Mouse (Mus musculus) embryonic fibroblast, embryonic 13.5 days (primary cell): ENCODE data around the gene Gng2. TPM values are rescaled to one million over a fixed set of nuclear protein-coding genes. Genes with fewer than 3 reads are reported as not detected.

Source experiments
- H3K27ac ChIP-seq: 2 replicates; pipeline ENCODE4 v1.5.1; 2012; ENCODE audit warnings: low read length, control low read depth, inconsistent platforms; ENCODE audit not compliant: insufficient read depth
- H3K4me1 ChIP-seq: 2 replicates; pipeline ENCODE4 v1.6.1; 2011; ENCODE audit warnings: low read length; ENCODE audit not compliant: control insufficient read depth, insufficient read depth
- H3K4me3 ChIP-seq: 2 replicates; pipeline ENCODE4 v1.5.1; 2011; ENCODE audit warnings: mild to moderate bottlenecking, control low read depth, low read length; ENCODE audit not compliant: insufficient read depth
- CTCF ChIP-seq: IDR thresholded peaks from 2 replicates; pipeline ENCODE4 v1.5.1; 2011; ENCODE audit warnings: mild to moderate bottlenecking, control low read depth, low read length, moderate library complexity, borderline replicate concordance; ENCODE audit not compliant: insufficient read depth
- POLR2A ChIP-seq: IDR thresholded peaks from 2 replicates; pipeline ENCODE4 v1.6.1; 2011; ENCODE audit warnings: low read depth, mild to moderate bottlenecking, control low read depth, low read length, moderate library complexity
- polyA plus RNA-seq: library from polyadenylated mRNA; stranded (reverse); fragments of >200 nt; gene quantifications from 2 replicates; pipeline ENCODE4 v1.2.4, GENCODE M21; 2011; ENCODE audit warnings: low read depth; ENCODE audit not compliant: missing spikeins, insufficient read length

Gene Gng2
- polyA plus RNA-seq, 1 experiment = 40.1 TPM

DNA sequence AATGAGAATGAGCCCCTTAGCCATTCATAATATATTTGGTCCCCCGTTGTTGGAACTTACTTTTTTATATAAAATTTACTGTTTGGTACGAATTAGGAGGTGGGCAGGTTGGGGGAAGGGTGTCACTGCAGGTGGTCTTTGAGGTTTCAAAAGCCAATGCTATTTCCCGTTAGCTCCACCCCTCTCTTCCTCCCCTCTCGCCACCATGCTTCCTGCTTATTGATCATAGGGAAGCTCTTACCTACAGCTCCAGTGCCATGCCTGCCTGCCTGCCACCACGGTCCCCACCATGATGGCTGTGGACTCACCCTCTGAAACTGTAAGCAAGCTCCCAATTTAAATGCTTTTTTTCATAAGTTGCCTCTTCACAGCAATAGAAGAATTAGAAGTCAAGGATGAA, 16.6 kb upstream of the Gng2 start:
- Histone ChIP-seq H3K27ac (no peak overlapping the region), H3K4me3 (no peak overlapping the region), H3K4me1 (no peaks in the 10 kb centered on the region)
- TF ChIP-seq CTCF (no peak), POLR2A (no peak)

DNA sequence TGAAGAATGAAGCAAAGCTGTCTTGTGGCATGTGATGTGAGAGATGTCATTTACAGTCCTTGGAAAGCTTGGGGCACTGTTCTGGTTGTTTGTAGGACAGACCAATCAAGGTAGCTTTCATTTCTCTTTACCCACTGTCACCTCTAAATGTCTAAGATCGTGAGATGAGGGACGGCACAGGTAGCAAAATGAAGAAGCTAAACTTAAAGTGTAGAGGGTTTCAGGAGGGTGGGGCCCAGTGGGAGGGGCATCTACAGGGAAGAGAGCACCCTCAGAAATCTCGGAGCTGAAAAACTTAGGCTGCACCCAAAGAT, 16.1 kb upstream of the Gng2 start:
- Histone ChIP-seq H3K4me3 (no peak overlapping the region), H3K27ac (no peak overlapping the region), H3K4me1 (no peaks in the 10 kb centered on the region)
- no peak for TF ChIP-seq POLR2A
- no peak for TF ChIP-seq CTCF

DNA sequence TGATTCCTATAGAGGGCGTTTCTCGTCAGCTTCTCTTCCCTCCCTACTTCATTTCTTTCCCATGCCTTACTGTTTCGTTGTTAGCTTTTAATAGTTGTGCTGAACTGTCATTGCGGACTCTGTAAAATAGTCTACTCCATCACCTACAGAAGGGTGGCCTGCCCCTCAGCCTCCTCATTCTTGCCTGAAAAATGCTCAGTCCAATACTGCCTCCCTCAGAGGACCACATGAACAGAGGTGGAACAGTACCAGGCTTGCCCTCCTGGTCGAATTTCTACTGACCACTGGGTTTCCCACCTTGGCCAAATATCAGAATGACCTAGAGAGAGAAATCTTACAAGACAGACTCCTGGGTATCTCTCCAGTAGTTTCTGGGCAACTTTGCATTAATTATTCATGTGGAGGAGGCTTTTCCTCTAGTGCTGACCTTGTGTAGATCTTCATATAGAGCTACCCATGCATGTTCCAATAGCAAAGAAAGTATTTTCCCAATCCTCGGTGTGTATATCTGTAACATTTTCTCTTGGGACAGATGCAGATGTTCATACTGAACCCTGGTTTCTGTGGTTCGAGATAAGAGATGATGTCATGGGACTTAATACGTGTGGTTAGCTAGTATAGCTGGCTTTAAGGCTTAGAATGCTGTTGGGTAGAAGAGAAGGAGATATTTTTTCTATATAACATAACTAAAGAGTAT, 15.6 kb upstream of the Gng2 start:
- H3K4me3 ChIP-seq = no peak overlapping the region
- H3K27ac ChIP-seq = no peak overlapping the region
- H3K4me1 ChIP-seq = no peaks in the 10 kb centered on the region
- no peak for TF ChIP-seq POLR2A
- no peak for TF ChIP-seq CTCF

DNA sequence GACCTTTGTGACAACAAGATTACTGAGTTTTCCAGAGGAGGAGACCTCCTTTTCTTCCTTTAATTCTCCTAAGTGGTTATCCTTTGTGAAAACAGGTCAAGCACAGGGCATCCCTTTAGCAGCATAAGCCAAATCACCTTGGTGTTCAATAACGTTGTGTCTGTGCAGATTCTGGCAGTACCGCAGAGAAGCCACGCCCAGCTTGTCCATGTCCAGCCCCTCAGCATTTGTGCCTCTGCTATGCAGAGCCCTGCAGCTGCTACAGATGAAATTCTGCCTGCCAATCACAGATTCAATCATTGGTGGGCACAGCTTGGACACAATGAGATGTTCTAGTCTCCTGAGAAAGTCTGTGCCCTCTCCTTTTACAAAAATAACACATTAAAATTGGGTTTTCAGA, 14.4 kb upstream of the Gng2 start:
- no peaks in the 10 kb centered on the region for H3K4me1 ChIP-seq
- H3K27ac ChIP-seq = no peak overlapping the region
- TF ChIP-seq POLR2A = no peak
- TF ChIP-seq CTCF = no peak
- H3K4me3 ChIP-seq = no peak overlapping the region

DNA sequence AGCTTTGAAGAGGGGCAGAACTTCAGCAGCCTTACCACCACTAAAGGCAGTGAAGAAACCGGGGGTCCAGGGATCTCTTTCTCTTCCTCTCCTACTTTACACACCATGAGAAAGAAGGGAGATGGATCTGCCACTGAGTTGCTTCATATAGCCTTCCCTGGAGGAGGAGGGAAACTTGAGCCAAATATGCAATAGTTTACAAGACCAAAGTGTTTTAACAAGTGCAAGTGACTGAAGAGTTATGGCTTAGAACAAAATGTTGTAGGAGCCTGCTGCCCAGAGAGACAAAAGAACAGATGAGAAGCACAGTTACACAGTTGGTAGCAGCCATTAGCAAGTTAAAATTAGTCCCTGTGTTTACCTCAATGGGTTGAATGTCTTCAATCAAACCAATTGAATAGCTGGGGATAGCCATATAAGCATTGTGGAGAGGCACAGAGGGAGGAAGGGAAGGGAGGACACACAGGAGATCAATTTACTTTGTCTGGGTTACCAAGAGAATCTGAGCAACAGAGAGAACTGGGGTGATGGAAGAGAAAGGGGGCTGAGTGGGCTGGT, 13.1 kb upstream of the Gng2 start:
- Histone ChIP-seq H3K4me1 (peaks cover 5% of the 10 kb centered on the region), H3K4me3 (no peak overlapping the region)
- no peak for TF ChIP-seq POLR2A

DNA sequence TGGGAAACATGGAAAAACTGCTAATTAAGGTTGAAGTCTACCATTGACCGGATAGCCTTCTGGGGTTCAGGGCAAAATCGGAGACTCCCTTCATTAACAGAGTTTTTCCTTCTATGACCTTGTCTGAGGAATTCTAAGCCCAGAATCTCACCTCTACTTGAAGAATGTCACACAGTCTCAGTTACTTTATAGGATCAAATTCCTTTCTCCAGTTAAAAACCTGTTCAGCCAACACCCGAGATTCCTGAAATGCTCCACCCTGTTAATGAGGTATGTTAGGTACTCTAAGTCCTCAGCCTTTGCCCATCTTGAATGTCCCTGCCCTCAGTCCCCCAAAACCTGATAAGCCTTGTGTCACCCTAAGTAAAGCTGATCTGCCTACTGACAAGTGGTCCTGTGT, 11.0 kb upstream of the Gng2 start:
- no peak overlapping the region for H3K27ac ChIP-seq
- TF ChIP-seq CTCF (no peak), POLR2A (no peak)
- H3K4me3 ChIP-seq = no peak overlapping the region
- peaks cover 13% of the 10 kb centered on the region for H3K4me1 ChIP-seq

More for the DNA sequence above, 13.1 kb upstream of the Gng2 start:
- no peak overlapping the region for H3K27ac ChIP-seq

DNA sequence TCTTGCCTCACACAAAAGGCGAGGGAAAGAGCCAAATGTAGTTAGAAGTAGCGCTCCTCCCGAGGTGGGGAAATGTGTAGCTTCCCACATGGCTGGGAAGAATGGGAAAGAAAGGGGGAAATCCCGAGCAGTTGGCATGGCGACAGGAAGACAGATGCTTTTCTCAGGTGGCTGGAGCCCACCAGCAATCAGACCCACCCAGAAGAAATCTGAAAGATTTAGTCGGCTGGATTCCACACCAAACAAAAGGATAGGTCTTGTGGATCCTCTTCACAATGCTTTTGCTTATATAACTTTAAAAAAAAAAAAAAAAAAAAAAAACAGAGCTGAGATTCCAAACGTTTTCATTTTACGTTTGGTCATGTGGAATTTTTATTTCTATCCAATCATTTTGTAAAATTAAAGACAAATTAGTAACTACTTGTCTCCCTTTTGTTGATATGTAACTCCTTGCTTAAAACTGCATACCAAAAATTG, 10.0 kb upstream of the Gng2 start:
- H3K27ac ChIP-seq = peak overlapping the region; percentile 56
- H3K4me3 ChIP-seq = peak overlapping the region; percentile 14; the same call in 1 of the 2 replicates
- TF ChIP-seq POLR2A (no peak), CTCF (no peak)
- peaks cover 13% of the 10 kb centered on the region for H3K4me1 ChIP-seq

DNA sequence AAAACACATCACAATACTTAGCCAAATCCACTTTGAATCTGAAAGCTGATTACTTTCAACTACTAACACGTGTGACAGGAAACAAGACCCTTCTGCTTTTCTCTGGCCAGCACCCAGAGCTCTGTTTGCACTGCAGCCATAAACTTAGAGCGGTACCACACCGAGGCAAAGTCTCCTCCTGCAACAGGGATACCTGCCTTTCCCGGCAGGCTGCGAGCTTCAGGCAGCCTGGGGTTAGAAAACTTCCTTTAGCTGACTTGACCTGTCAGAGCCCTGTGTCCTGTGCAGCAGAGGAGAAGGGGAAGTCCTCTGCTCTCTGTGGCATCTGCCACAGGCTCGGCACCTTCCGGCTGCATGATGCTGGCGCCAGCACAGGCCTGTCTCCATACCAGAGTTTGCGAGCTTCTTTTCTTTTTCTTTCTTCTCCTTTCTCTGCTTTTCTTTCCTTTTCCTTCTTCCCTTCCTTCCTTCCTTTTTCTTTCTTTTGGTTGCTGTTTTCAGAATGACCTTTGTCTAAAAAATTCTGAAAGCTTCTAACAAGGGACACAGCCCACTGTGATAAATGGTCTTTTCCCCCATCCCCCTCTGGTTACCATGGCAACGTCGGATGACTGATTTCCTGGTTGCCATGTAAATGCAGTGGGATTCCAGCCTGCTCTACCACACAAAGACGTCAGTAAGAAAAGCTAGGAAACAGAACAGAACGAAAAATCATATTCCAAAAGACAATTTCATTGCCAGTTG, 9.4 kb upstream of the Gng2 start:
- Histone ChIP-seq H3K4me3 (peak overlapping the region; percentile 19; the same call in 1 of the 2 replicates), H3K27ac (peak overlapping the region; percentile 56), H3K4me1 (peaks cover 13% of the 10 kb centered on the region)
- TF ChIP-seq CTCF (no peak), POLR2A (no peak)

DNA sequence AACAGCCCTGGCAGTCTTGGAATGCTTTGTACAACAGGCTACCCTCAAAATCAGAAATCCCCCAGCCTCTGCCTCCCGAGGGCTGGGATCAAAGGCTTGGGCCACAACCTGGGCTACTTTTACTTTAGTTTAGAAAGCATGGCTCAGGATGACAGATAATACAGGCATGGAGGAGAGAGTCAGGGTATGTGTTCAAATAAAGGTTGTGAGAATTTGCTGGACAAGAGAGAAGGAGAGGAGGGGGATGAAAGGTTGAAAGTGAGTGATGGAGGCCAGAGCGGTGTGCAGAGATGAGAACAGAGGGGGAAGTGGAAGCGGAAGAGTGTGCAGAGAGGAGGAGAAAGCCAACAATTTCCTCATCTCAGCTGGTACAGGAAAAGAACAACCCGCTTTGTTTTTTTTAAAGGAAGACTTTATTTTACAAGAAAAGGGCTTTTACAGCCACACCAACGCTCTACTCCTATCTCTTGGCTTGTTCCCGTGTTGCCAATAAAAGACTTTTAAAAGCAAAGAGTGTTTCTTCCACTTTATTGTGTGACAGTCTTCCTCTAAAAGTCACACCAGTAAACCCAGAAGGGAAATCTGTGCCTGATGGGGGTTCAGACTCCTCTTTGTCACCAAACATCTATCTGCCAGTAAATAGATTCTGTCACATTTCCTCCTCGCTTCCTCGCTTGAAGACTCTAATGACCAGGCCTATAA, 8.6 kb upstream of the Gng2 start:
- TF ChIP-seq CTCF (no peak), POLR2A (no peak)
- Histone ChIP-seq H3K4me3 (no peak overlapping the region), H3K27ac (peak overlapping the region; percentile 56), H3K4me1 (peaks cover 13% of the 10 kb centered on the region)
